Mouse (Mus musculus): ENCODE data around the gene Aoc1. TPM values are rescaled to one million over a fixed set of nuclear protein-coding genes. Genes with fewer than 3 reads are reported as not detected.
"Not testable (repeated sequence)": the region's sequence is repeated elsewhere in the genome, so short reads cannot be mapped to it uniquely, and the experiment has no call there.

The Aoc1 gene
- total RNA-seq, 2 experiments from 2014 or later = not detected

GRCm38 (mm10) chr6:48860130-48860815 lies 12.4 kb upstream of the Aoc1 start:
- no peak for ATAC-seq (replicated peaks; ENCODE audit: low FRiP score, poor library complexity, severe bottlenecking)

DNA sequence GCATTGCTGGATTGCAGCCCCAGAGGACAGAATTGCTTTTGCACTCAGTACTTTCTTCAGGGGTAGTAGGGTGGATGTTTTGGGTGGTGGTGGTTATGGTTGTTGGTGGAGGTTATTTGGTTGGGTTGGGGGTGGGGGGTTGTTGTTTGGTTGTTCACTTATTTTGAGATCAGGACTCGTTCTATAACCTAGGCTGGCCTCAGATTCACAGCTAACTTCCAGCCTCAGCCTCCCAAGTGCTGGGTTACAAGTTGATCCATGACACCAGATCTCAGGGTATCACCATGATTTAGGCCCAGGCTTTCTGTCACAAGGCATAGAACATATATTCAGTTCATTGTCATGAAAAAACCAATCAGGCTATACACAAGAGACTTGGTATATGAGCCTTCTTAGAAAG lies 11.8 kb upstream of the Aoc1 start:
- no peak for ATAC-seq (replicated peaks; ENCODE audit: low FRiP score, poor library complexity, severe bottlenecking)

GRCm38 (mm10) chr6:48861616-48862280 lies 10.9 kb upstream of the Aoc1 start:
- no peak for ATAC-seq (replicated peaks; ENCODE audit: low FRiP score, poor library complexity, severe bottlenecking)

- no peak for ATAC-seq (replicated peaks; ENCODE audit: low FRiP score, poor library complexity, severe bottlenecking)
These were observed 9.9 kb upstream of the Aoc1 start for GRCm38 (mm10) chr6:48862816-48863215.

GRCm38 (mm10) chr6:48863488-48863887 lies 9.2 kb upstream of the Aoc1 start:
- ATAC-seq (replicated peaks; ENCODE audit: low FRiP score, poor library complexity, severe bottlenecking) = no peak

DNA sequence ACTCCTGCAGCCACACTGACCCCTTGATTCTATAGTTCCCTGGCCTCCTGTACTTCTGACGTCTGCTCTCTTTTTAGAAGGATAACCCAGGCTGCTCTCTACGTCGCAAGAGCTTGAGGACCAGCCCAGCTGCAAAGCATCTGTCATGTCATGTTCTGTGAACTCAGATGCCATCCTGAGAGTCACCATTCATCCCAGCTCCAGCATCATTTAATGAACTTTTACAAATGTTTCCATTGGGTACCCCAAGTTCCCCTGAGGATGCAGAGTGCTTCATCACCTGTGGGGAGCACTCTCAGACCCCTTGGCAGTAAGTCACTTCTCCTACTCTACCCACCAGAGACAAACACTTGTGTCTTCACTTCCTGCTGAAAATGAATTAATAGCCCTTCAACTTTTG lies 8.5 kb upstream of the Aoc1 start:
- ATAC-seq (replicated peaks; ENCODE audit: low FRiP score, poor library complexity, severe bottlenecking) = no peak

DNA sequence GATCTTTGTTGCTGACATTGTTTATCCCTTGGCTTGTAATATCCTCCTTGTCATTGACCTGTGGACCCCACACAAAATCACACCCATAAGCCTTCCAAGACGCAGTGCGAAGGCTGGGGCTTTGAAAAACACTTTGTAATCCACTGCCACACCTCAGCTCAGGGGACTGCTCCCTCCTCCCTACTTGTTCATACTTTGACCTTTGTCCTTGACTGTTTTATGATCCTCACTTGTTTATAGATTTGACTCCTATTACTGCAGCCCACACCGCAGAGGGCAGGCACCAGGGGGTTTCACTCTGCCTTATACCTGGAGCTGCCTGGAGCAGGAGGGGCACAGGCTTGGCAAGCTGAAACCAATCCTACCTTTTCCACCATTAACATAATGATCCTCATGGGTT lies 8.0 kb upstream of the Aoc1 start:
- ATAC-seq (replicated peaks; ENCODE audit: low FRiP score, poor library complexity, severe bottlenecking) = no peak

GRCm38 (mm10) chr6:48865152-48865745 lies 7.4 kb upstream of the Aoc1 start:
- no peak for ATAC-seq (replicated peaks; ENCODE audit: low FRiP score, poor library complexity, severe bottlenecking)

DNA sequence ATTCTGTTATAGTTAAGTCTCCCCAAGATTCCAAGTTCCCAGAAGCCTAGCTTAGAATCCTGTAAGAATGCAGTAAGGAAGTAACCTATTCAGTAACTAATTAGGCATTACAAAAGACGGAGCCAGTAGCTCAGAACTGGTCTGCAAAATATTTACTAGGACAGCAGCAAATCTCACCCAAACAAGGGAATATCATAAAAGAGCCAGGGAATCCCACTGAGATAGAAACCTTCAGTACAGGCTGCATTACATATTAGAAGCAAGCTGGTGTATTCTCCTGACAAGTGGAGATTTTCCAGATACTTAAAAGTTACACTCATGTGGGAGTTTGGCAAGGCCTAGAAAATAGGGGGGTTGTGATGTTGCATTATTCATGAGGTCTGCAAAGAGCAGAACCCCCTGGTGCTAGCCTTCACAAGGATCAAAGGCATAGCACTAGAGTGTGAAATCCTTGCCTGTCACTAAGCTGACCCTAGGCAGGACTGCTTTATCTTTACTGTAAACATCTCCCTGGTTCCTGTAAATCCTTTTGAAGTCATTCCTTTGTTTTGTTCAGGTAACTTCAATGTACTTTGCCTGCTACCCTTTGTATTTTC lies 6.2 kb upstream of the Aoc1 start:
- ATAC-seq (replicated peaks; ENCODE audit: low FRiP score, poor library complexity, severe bottlenecking) = not testable (repeated sequence)

GRCm38 (mm10) chr6:48867158-48867557 lies 5.5 kb upstream of the Aoc1 start:
- no peak for ATAC-seq (replicated peaks; ENCODE audit: low FRiP score, poor library complexity, severe bottlenecking)

GRCm38 (mm10) chr6:48869774-48870173 lies 2.9 kb upstream of the Aoc1 start:
- no peak for ATAC-seq (replicated peaks; ENCODE audit: low FRiP score, poor library complexity, severe bottlenecking)

DNA sequence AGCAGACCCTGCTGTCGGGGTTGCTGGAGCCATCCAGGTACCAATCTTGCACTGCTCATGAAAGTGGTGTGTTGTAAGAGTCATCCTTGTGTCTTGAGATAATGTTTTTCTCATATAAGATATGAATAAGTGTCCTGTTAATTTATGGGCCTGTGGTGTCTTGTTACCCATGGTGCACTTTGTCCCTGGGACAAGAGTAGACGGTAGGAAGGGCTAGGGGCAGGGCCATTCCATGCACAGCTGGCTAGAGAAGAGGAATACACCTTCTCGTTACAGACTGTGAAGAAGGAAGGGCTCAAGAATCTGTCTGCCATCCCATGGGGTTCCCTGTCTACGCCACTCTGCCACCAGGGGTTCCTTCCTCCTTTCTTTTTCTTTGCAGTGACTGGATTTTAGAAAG lies 1.9 kb downstream of the Aoc1 start:
- no peak for ATAC-seq (replicated peaks; ENCODE audit: low FRiP score, poor library complexity, severe bottlenecking)

- no peak for ATAC-seq (replicated peaks; ENCODE audit: low FRiP score, poor library complexity, severe bottlenecking)
These were observed 2.8 kb downstream of the Aoc1 start for GRCm38 (mm10) chr6:48875515-48875914.

DNA sequence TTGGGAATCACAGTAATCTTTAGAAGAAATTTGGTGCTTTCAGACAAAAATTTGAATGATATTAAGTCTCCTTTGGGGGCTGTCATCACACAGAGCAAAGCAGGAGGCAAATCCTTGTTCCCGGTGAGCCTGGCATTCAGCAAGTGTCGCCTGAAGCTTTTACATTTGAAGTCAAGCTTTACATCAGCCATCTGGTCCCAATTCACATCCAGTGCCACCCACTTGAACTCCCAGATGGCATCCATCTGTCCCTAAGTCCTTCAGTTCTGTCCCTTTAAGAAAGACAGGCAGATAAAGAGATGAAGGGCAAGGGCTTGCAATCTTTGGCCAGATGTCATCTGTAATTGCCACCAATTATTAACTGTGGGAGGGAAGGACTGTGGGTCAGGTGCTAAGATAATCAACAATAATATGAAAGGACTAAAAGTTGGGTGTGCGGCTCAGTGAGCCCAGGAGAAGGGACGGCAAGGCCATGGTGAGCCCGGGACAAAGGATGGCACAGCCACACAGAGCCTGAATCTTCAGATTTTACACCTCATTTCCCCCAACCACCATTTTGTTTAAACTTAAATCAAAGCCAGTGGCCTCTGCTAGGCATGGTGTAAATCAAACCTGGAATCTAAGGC lies 3.9 kb downstream of the Aoc1 start:
- ATAC-seq (replicated peaks; ENCODE audit: low FRiP score, poor library complexity, severe bottlenecking) = no peak

DNA sequence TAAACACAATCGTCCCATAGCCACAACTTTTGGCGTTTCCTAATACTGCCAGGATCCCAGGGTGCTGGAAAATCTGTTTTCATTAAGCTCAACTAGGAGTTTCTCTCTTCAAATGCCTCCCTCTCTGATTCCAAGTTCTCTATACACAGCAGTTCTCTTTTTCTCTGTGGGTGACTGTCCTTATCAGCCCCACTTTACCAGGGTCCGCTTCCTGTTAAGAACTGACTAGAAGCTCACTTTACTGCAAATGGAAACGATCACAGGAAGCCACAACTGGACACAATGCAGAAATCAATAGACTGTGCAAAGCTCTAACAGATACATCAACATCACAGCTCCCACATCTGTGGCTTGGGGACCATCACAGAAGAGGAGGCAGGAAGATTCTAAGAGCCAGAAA lies 21.5 kb downstream of the Aoc1 start:
- ATAC-seq (replicated peaks; ENCODE audit: low FRiP score, poor library complexity, severe bottlenecking) = no peak

GRCm38 (mm10) chr6:48894938-48895818 lies 22.5 kb downstream of the Aoc1 start:
- no peak for ATAC-seq (replicated peaks; ENCODE audit: low FRiP score, poor library complexity, severe bottlenecking)

- ATAC-seq (replicated peaks; ENCODE audit: low FRiP score, poor library complexity, severe bottlenecking) = no peak
These were observed 23.2 kb downstream of the Aoc1 start for GRCm38 (mm10) chr6:48895941-48896340.

- ATAC-seq (replicated peaks; ENCODE audit: low FRiP score, poor library complexity, severe bottlenecking) = no peak
These were observed 24.3 kb downstream of the Aoc1 start for GRCm38 (mm10) chr6:48896956-48897355.

- not testable (repeated sequence) for ATAC-seq (replicated peaks; ENCODE audit: low FRiP score, poor library complexity, severe bottlenecking)
These were observed 28.6 kb downstream of the Aoc1 start for GRCm38 (mm10) chr6:48901316-48901715.

Data from erythroid progenitor cell, adult 5-6 weeks (primary cell).